Comparison of ENCODE assay signal across 10 mouse cellular contexts in the genomic region with DNA sequence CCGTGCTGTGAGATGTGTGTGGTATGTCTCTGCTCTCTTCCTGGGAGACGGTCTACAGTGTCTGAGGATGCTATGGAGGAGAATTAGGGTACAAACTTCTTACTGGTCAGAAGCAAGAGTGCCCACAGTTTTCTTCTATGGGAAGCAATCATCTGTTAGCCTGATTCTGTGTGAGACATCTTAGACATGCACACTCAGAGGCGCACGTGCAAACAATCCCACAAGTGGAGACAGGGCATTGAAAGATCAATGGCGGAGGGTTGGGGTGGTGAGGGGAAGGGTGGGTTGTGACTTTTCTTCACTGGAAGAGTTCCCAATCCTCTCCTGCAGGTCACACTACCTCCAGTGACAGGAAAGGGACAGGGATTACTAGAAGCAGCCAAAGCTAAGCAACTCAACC. TPM values are rescaled to one million over a fixed set of nuclear protein-coding genes. Genes with fewer than 3 reads are reported as not detected.
DNase-seq lines count a peak whose midpoint lies in the region; ATAC-seq and TF ChIP-seq lines count a peak whose summit lies in the region.
"Had no signal": no experiment of that assay in that cellular context is flagged by ENCODE, and none has a peak within 500 bp of the region (broad histone marks: within the 10 kb centered on the region; RNA-seq: fewer than 3 reads in every experiment).

No protein-coding gene starts in this region.

- H3K27ac ChIP-seq in kidney, embryonic 14.5 days (ENCODE audit: low read depth, low read length) = no peak overlapping the region
- no peak overlapping the region for H3K27ac ChIP-seq in brown adipose tissue, adult 24 weeks (replicated peaks; ENCODE audit: low read depth, low read length)
- H3K27ac ChIP-seq in hindbrain, postnatal 0 days = no peak overlapping the region
- H3K27ac ChIP-seq in midbrain, postnatal 0 days (ENCODE audit: low read depth, low read length) = no peak overlapping the region

- H3K36me3 ChIP-seq in kidney, embryonic 14.5 days (ENCODE audit: control insufficient read depth, insufficient read depth, low read length) = no peaks in the 10 kb centered on the region
- no peaks in the 10 kb centered on the region for H3K36me3 ChIP-seq in hindbrain, postnatal 0 days (ENCODE audit: insufficient read depth, low read length)
- H3K36me3 ChIP-seq in midbrain, postnatal 0 days (ENCODE audit: insufficient read depth, low read length) = no peaks in the 10 kb centered on the region

- H3K27me3 ChIP-seq in kidney, embryonic 14.5 days (ENCODE audit: control insufficient read depth, insufficient read depth, low read length) = no peaks in the 10 kb centered on the region; the same call in 1 of the 2 replicates
- no peaks in the 10 kb centered on the region for H3K27me3 ChIP-seq in hindbrain, postnatal 0 days (ENCODE audit: insufficient read depth, low read length)
- H3K27me3 ChIP-seq in midbrain, postnatal 0 days (ENCODE audit: insufficient read depth, low read length) = peaks cover 23% of the 10 kb centered on the region

- TF ChIP-seq CTCF in hindbrain, postnatal 0 days (IDR thresholded peaks at IDR 0.05; ENCODE audit: low read depth) = no peak
- TF ChIP-seq CTCF in midbrain, postnatal 0 days (IDR thresholded peaks at IDR 0.05) = no peak

- no peak for DNase-seq in kidney, postnatal 4 days
- DNase-seq in hindbrain, postnatal 0 days (ENCODE audit: low spot score) = no peak
- no peak for DNase-seq in midbrain, postnatal 0 days (ENCODE audit: low spot score)
- DNase-seq in right cerebral cortex, postnatal 36 days (ENCODE audit: low spot score in 2 of 2) = no peak
- DNase-seq in right cerebral cortex, postnatal 14 days = no peak

- WGBS in kidney, embryonic 14.5 days = 43% methylated on average over 5 of the region's 5 CpGs
- WGBS in hindbrain, postnatal 0 days = 41% methylated on average over 5 of the region's 5 CpGs
- WGBS in midbrain, postnatal 0 days = 46% methylated on average over 5 of the region's 5 CpGs

- H3K4me3 ChIP-seq in kidney, embryonic 14.5 days (ENCODE audit: low read length) = peak overlapping the region; percentile 54
- peak overlapping the region; percentile 47 for H3K4me3 ChIP-seq in brown adipose tissue, adult 24 weeks (ENCODE audit: insufficient read depth, low read depth, low read length)
- H3K4me3 ChIP-seq in hindbrain, postnatal 0 days (ENCODE audit: low read length) = peak overlapping the region; percentile 53
- H3K4me3 ChIP-seq in midbrain, postnatal 0 days (ENCODE audit: low read depth, low read length) = peak overlapping the region; percentile 50
- H3K4me3 ChIP-seq: erythroblast, embryonic 14.5 days had no signal

- peak overlapping the region; percentile 67 for H3K9ac ChIP-seq in kidney, embryonic 14.5 days (ENCODE audit: low read depth, low read length)
- H3K9ac ChIP-seq in hindbrain, postnatal 0 days (replicated peaks; ENCODE audit: low read length) = peak overlapping the region; percentile 40; the same call in 1 of the 2 replicates
- peak overlapping the region; percentile 60; the same call in 1 of the 2 replicates for H3K9ac ChIP-seq in midbrain, postnatal 0 days (replicated peaks; ENCODE audit: low read length, poor library complexity, severe bottlenecking)

- H3K9me3 ChIP-seq in kidney, embryonic 14.5 days (ENCODE audit: control insufficient read depth, low read length) = no peaks in the 10 kb centered on the region
- no peaks in the 10 kb centered on the region for H3K9me3 ChIP-seq in hindbrain, postnatal 0 days (ENCODE audit: low read length)
- no peaks in the 10 kb centered on the region for H3K9me3 ChIP-seq in midbrain, postnatal 0 days (ENCODE audit: low read length)

- no peak for ATAC-seq in kidney, embryonic 14.5 days (ENCODE audit: low FRiP score, low TSS enrichment)
- no peak for ATAC-seq in hindbrain, postnatal 0 days
- no peak for ATAC-seq in midbrain, postnatal 0 days (ENCODE audit: low FRiP score)
- ATAC-seq in megakaryocyte-erythroid progenitor cell, adult 5-6 weeks (replicated peaks; ENCODE audit: low FRiP score, low TSS enrichment, poor library complexity, severe bottlenecking) = no peak

- peak overlapping the region; percentile 86 for H3K4me2 ChIP-seq in kidney, embryonic 14.5 days (replicated peaks; ENCODE audit: low read depth, low read length)
- H3K4me2 ChIP-seq in hindbrain, postnatal 0 days (ENCODE audit: low read depth, low read length) = peak overlapping the region; percentile 95
- peak overlapping the region; percentile 98 for H3K4me2 ChIP-seq in midbrain, postnatal 0 days (ENCODE audit: low read depth, low read length, poor library complexity, severe bottlenecking)

- H3K4me1 ChIP-seq in kidney, embryonic 14.5 days (ENCODE audit: control insufficient read depth, insufficient read depth, low read length) = 0 out of 2 replicates have a peak, but pooled peaks cover 5% of the 10 kb centered on the region
- no peaks in the 10 kb centered on the region for H3K4me1 ChIP-seq in brown adipose tissue, adult 24 weeks (ENCODE audit: control insufficient read depth, insufficient read depth, insufficient read length, low read length)
- H3K4me1 ChIP-seq in hindbrain, postnatal 0 days (ENCODE audit: insufficient read depth, low read length) = 0 out of 2 replicates have a peak, but pooled peaks cover 7% of the 10 kb centered on the region
- no peaks in the 10 kb centered on the region for H3K4me1 ChIP-seq in midbrain, postnatal 0 days (ENCODE audit: insufficient read depth, low read length)

RNA-seq across cellular contexts. Expression of a gene that starts 0.6 kb away (rescaled TPM):
- polyA plus RNA-seq in kidney, embryonic 14.5 days (2014; fragmentation: Nextera tagmentation; extraction: Ambion mirVana) = 1.3 and 1.4 TPM in 2 replicates
- 0.20 TPM in 1 of 2 replicates, not detected in the other for polyA plus RNA-seq in brown adipose tissue, adult 24 weeks (2012; ENCODE audit: insufficient read depth, insufficient read length, missing spikeins)
- total RNA-seq in hindbrain, postnatal 0 days (2014; rRNA removed) = 1.5 and 1.8 TPM in 2 replicates
- polyA plus RNA-seq in hindbrain, postnatal 0 days (2015; fragmentation: Nextera tagmentation; extraction: Ambion mirVana) = 0.36 and 0.37 TPM in 2 replicates
- total RNA-seq in midbrain, postnatal 0 days (2014; rRNA removed) = 1.1 and 1.6 TPM in 2 replicates
- 0.27 and 0.31 TPM in 2 replicates for polyA plus RNA-seq in midbrain, postnatal 0 days (2015; fragmentation: Nextera tagmentation; extraction: Ambion mirVana)
- 2.0 TPM in 1 of 2 replicates, not detected in the other for total RNA-seq in megakaryocyte-erythroid progenitor cell, adult 5-6 weeks (2014; fragmentation: Nextera tagmentation)
- total RNA-seq in megakaryocyte-erythroid progenitor cell, adult 5-6 weeks (2017) = 1.6 TPM in 1 of 2 replicates, not detected in the other
- polyA plus RNA-seq: erythroblast, embryonic 14.5 days had no signal

RNA-seq across cellular contexts. Expression of a gene that starts 25.0 kb away (rescaled TPM):
- not detected in 2 replicates for polyA plus RNA-seq in kidney, embryonic 14.5 days (2014; fragmentation: Nextera tagmentation; extraction: Ambion mirVana)
- polyA plus RNA-seq in brown adipose tissue, adult 24 weeks (2012; ENCODE audit: insufficient read depth, insufficient read length, missing spikeins) = not detected in 2 replicates
- not detected in 2 replicates for total RNA-seq in hindbrain, postnatal 0 days (2014; rRNA removed)
- not detected in 2 replicates for polyA plus RNA-seq in hindbrain, postnatal 0 days (2015; fragmentation: Nextera tagmentation; extraction: Ambion mirVana)
- total RNA-seq in midbrain, postnatal 0 days (2014; rRNA removed) = not detected in 2 replicates
- not detected in 2 replicates for polyA plus RNA-seq in midbrain, postnatal 0 days (2015; fragmentation: Nextera tagmentation; extraction: Ambion mirVana)
- 0.42 TPM in 1 of 2 replicates, not detected in the other for total RNA-seq in megakaryocyte-erythroid progenitor cell, adult 5-6 weeks (2014; fragmentation: Nextera tagmentation)
- total RNA-seq in megakaryocyte-erythroid progenitor cell, adult 5-6 weeks (2017) = 2.2 TPM in 1 of 2 replicates, not detected in the other
- total RNA-seq: left cerebral cortex, postnatal 4 days had no signal
- polyA plus RNA-seq: erythroblast, embryonic 14.5 days had no signal
